Mouse (Mus musculus): ENCODE data around the gene Drc1. TPM values are rescaled to one million over a fixed set of nuclear protein-coding genes. Genes with fewer than 3 reads are reported as not detected.

Gene Drc1
- polyA plus RNA-seq (2021; fragmentation: Nextera tagmentation) = 6.5 and 7.4 TPM in 2 replicates
- long read RNA-seq, experiment 1, partial matches to known transcripts = 3 of 17 reads
- long read RNA-seq, experiment 1, other reads (novel, unspliced or antisense) = 10 of 17 reads
- long read RNA-seq, experiment 2, transcript Drc1-201 (17 exons, 2,471 nt) = major isoform, 29 of 64 reads
- long read RNA-seq, experiment 2, partial matches to known transcripts = 0 of 64 reads
- long read RNA-seq, experiment 2, other reads (novel, unspliced or antisense) = 35 of 64 reads

DNA sequence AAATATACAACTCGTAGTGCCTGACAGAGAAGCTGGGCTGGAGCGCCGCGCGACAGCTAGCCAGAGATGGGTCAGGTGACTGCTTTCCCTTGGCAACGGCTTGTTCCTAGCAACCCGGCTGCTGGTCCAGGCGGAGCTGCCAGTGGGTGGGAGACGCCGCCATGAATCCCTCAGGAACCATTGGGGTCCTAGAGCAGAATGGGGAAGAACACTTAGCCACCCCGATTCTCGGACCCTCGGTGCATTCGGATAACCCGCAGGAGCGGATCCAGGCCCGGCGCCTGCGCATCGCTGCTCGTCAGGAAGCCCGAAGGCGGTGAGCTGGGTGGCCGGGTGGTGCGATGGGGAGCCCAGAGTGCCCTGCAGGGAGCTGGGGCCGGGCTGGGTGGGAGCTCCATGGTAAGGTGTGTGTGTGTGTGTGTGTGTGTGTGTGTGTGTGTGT lies at the start of gene Drc1:
Gene Drc1, plus strand, starts transcription at position 98 of the 442 bp plus-strand sequence.

DNA sequence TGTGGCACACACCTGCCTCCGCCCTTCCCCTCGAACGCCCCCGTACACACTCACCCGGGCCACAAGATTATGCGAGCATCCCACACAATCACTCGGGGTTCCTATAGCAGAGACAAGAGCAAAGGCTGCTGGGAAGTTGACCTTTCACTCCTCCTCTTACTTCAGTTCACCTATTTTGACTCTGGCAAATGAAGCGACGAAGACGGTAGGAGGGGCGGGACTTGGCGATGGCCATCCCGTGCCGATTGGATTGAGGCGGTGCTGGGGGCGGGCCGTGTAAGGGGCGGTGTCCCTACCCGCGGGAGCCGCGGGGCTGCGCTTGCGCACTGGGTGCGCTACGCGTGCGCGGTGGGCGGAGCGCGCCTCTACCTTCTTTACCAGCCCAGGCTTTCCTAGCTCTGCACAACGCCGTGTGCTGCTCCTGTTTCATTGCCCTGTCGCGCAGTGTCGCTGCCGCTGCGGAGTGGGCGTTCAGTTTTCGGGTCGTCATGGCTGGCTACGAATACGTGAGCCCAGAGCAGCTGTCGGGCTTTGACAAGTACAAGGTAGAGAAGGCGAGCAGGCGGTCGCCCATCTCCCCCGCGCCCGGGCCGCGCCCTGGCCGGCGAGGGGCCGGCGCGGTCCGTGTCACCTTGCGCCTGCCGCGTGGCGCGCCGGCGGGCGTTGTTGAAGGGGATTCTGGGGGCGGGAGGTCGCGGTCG lies 48.8 kb upstream of the Drc1 start, which contains the start of gene Selenoi:
Gene Selenoi, plus strand, starts transcription at position 311 of the 701 bp plus-strand sequence.

Other genes with a start within 250 kb of the Drc1 start
- 5.2 and 6.1 TPM in 2 replicates for gene Tyms, start 207.8 kb upstream of the Drc1 start, polyA plus RNA-seq (2021; fragmentation: Nextera tagmentation)
- 1.8 and 3.1 TPM in 2 replicates for gene Garem2, start 176.2 kb upstream of the Drc1 start, polyA plus RNA-seq (2021; fragmentation: Nextera tagmentation)
- gene 3110082J24Rik, start 175.3 kb upstream of the Drc1 start, polyA plus RNA-seq (2021; fragmentation: Nextera tagmentation) = 2.1 and 2.3 TPM in 2 replicates
- 45.4 and 58.5 TPM in 2 replicates for gene Hadha, start 126.2 kb upstream of the Drc1 start, polyA plus RNA-seq (2021; fragmentation: Nextera tagmentation)
- 118 and 146 TPM in 2 replicates for gene Hadhb, start 126.1 kb upstream of the Drc1 start, polyA plus RNA-seq (2021; fragmentation: Nextera tagmentation)
- not detected in 2 replicates for gene Adgrf3, start 75.7 kb upstream of the Drc1 start, polyA plus RNA-seq (2021; fragmentation: Nextera tagmentation)
- gene Selenoi, start 48.8 kb upstream of the Drc1 start, polyA plus RNA-seq (2021; fragmentation: Nextera tagmentation) = 15.1 and 18.5 TPM in 2 replicates
- gene Otof, start 180.5 kb downstream of the Drc1 start, polyA plus RNA-seq (2021; fragmentation: Nextera tagmentation) = 0.60 and 1.1 TPM in 2 replicates
- 5.7 and 9.7 TPM in 2 replicates for gene 1700001C02Rik, start 184.7 kb downstream of the Drc1 start, polyA plus RNA-seq (2021; fragmentation: Nextera tagmentation)